In genomic region chr4:141786141-141786540, GRCm38 (mm10) we compare ENCODE assay signal across 16 mouse cellular contexts. TPM values are rescaled to one million over a fixed set of nuclear protein-coding genes. Genes with fewer than 3 reads are reported as not detected.
"Had no signal": no experiment of that assay in that cellular context is flagged by ENCODE, and none has a peak within 500 bp of the region (broad histone marks: within the 10 kb centered on the region; RNA-seq: fewer than 3 reads in every experiment).

No protein-coding gene starts in this region.

- H3K4me2 ChIP-seq: liver, embryonic 11.5 days; midbrain, embryonic 11.5 days; midbrain, embryonic 15.5 days; neural tube, embryonic 12.5 days had no signal

- H3K4me3 ChIP-seq: megakaryocyte, embryonic 14.5 days; midbrain, embryonic 15.5 days; neural tube, embryonic 12.5 days had no signal

- H3K27me3 ChIP-seq: megakaryocyte, embryonic 14.5 days; midbrain, embryonic 15.5 days; neural tube, embryonic 12.5 days had no signal

- H3K9ac ChIP-seq: liver, postnatal 0 days; midbrain, embryonic 15.5 days; neural tube, embryonic 12.5 days had no signal

- ATAC-seq: hindbrain, postnatal 0 days; liver, postnatal 0 days; midbrain, embryonic 15.5 days had no signal

- DNase-seq: kidney, adult 11 months; kidney, adult 9 months; kidney, postnatal 10 days; liver, postnatal 0 days; thymus, adult 2 months; thymus, postnatal 25 days had no signal

- H3K27ac ChIP-seq: hindbrain, postnatal 0 days; macrophage; midbrain, embryonic 15.5 days; neural tube, embryonic 12.5 days; stomach, postnatal 0 days had no signal

- H3K9me3 ChIP-seq: megakaryocyte, embryonic 14.5 days; midbrain, embryonic 15.5 days; neural tube, embryonic 12.5 days had no signal

RNA-seq across cellular contexts. Expression of gene Agmat, which starts 39.7 kb away (rescaled TPM):
- polyA plus RNA-seq: macrophage; midbrain, embryonic 11.5 days; midbrain, embryonic 15.5 days; neural tube, embryonic 12.5 days; urinary bladder, adult 2 months had no signal

RNA-seq across cellular contexts. Expression of gene Cela2a, which starts 39.8 kb away (rescaled TPM):
- polyA plus RNA-seq: limb, embryonic 11.5 days; liver, embryonic 11.5 days; macrophage; midbrain, embryonic 11.5 days; neural tube, embryonic 12.5 days had no signal
